Mouse (Mus musculus) neural tube, embryonic 14.5 days (tissue): Measurements from ENCODE around the gene Gm6614. TPM values are rescaled to one million over a fixed set of nuclear protein-coding genes. Genes with fewer than 3 reads are reported as not detected.

Experiments used
- ATAC-seq: fragments of 200-750 bp; cut with Nextera tagmentation; 2 replicates; pipeline ENCODE4 v1.8.0; 2017; ENCODE audit warnings: low read depth, mild to moderate bottlenecking, moderate TSS enrichment, moderate library complexity
- H3K27ac ChIP-seq: fragments of 300-500 bp; sonication (generic); 2 replicates; pipeline ENCODE4 v1.5.1; 2014; ENCODE audit warnings: low read depth, mild to moderate bottlenecking, control low read depth, low read length, moderate library complexity, mixed read lengths
- H3K27me3 ChIP-seq: fragments of 300-500 bp; sonication (generic); 2 replicates; pipeline ENCODE4 v1.6.1; 2014; ENCODE audit warnings: low read length; ENCODE audit not compliant: control insufficient read depth, insufficient read depth
- H3K36me3 ChIP-seq: fragments of 300-500 bp; sonication (generic); 2 replicates; pipeline ENCODE4 v1.6.1; 2014; ENCODE audit warnings: low read length, mixed read lengths; ENCODE audit not compliant: control insufficient read depth, insufficient read depth
- H3K4me1 ChIP-seq: fragments of 300-500 bp; sonication (generic); 2 replicates; pipeline ENCODE4 v1.6.1; 2014; ENCODE audit warnings: low read length; ENCODE audit not compliant: control insufficient read depth, insufficient read depth
- H3K4me2 ChIP-seq: fragments of 300-500 bp; sonication (generic); 2 replicates; pipeline ENCODE4 v1.6.1; 2014; ENCODE audit warnings: mild to moderate bottlenecking, low read depth, low read length, control low read depth
- H3K4me3 ChIP-seq: fragments of 300-500 bp; sonication (generic); 2 replicates; pipeline ENCODE4 v1.5.1; 2014; ENCODE audit warnings: low read depth, low read length, control low read depth, mixed read lengths
- H3K9ac ChIP-seq: fragments of 300-500 bp; sonication (generic); replicated peaks from 2 replicates; pipeline ENCODE4 v1.6.1; 2014; ENCODE audit warnings: low read depth, mild to moderate bottlenecking, control low read depth, low read length, mixed read lengths
- H3K9me3 ChIP-seq: fragments of 300-500 bp; sonication (generic); 2 replicates; pipeline ENCODE4 v1.6.1; 2016; ENCODE audit warnings: low read length; ENCODE audit not compliant: control insufficient read depth
- WGBS: fragments of 180-500 bp; shearing (Covaris S2); extraction: QIAGEN DNeasy Blood & Tissue Kit; methylation state at CpG from one replicate; pipeline ENCODE4 v1.1.7; 2014; 5-methylcytosine and 5-hydroxymethylcytosine counted together
- polyA plus RNA-seq: library from polyadenylated mRNA; unstranded; fragments of >200 nt; fragmentation: Nextera tagmentation; extraction: Ambion mirVana; gene quantifications from 2 replicates; pipeline ENCODE4 v1.2.1, GENCODE M21; 2014

Gene Gm6614
- polyA plus RNA-seq, 1 experiment from 2014 or later: 0.08 TPM

DNA sequence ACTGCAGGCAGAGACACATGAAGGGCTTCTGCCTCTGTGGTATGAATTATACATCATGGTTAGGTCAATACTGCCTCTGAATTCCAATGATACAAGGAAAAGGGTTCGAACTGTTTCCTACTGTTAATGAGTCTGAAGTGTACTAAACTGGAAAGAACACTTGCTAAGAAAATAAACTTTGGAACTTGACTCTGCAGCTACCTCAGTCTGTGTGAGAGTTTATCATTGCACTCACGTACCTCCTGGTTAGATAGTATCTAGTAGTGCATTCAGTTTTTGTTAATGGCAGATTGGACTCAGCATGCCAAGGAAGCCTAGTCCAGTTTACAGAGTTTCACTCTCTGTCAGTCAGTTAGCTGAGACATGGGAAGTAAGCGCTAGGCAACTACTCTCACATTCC, 26.6 kb downstream of the Gm6614 start:
- 84% methylated on average over 3 of the region's 3 CpGs for WGBS
- Histone ChIP-seq H3K27me3 (no peaks in the 10 kb centered on the region), H3K4me2 (no peak overlapping the region), H3K9me3 (no peaks in the 10 kb centered on the region), H3K9ac (no peak overlapping the region), H3K4me3 (no peak overlapping the region), H3K4me1 (no peaks in the 10 kb centered on the region), H3K27ac (no peak overlapping the region), H3K36me3 (no peaks in the 10 kb centered on the region)
- ATAC-seq: no peak

DNA sequence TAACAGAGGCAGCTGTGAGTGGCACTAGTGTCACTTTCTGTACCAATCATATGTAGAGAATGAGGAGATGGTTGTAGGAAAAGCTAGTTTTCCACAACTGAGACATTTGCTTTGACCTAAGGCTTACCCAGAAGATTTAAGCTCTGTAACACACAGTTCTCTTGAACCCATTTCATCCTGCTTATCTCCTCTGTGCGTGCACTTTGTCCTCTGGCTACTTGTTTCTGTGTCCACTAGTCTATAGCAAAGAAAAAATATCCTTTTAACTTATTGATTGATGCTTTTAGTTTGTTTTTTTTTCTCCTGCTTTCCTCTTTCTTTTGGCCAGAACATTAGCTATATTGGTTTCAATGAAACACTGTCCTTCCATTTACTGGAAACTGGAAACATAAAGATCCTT, 48.8 kb downstream of the Gm6614 start:
- no peak for ATAC-seq
- no peak overlapping the region for H3K4me2 ChIP-seq
- H3K27ac ChIP-seq: no peak overlapping the region
- 86% methylated on average over 1 of the region's 1 CpGs for WGBS
- no peaks in the 10 kb centered on the region for H3K36me3 ChIP-seq
- H3K9ac ChIP-seq: no peak overlapping the region
- no peak overlapping the region for H3K4me3 ChIP-seq
- H3K4me1 ChIP-seq: no peaks in the 10 kb centered on the region
- H3K27me3 ChIP-seq: no peaks in the 10 kb centered on the region
- H3K9me3 ChIP-seq: no peaks in the 10 kb centered on the region

GRCm38 (mm10) chr6:141961861-141962260, 49.4 kb downstream of the Gm6614 start:
- Histone ChIP-seq H3K4me2 (no peak overlapping the region), H3K4me1 (no peaks in the 10 kb centered on the region), H3K36me3 (no peaks in the 10 kb centered on the region), H3K27ac (no peak overlapping the region), H3K27me3 (no peaks in the 10 kb centered on the region), H3K9ac (no peak overlapping the region), H3K9me3 (no peaks in the 10 kb centered on the region), H3K4me3 (no peak overlapping the region)
- WGBS: 96% methylated on average over 3 of the region's 3 CpGs
- ATAC-seq: no peak

DNA sequence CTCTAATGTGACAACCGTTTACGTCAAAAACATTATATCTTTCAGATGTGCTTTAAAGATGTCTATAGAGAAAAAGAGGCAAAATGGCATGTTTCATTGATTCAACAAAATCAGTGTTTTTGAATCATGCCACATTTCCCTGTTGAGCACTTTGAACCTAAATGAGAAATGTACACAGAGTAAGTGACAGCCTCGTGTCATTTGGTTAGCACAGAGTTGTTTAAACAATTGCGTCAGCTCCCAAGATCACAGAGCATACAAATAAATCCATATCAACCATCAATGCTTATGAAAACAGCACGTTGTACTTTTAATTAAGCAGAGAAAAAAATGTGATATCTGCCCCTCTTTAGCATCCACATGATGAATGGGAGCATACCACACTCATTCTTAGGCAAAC, 50.7 kb downstream of the Gm6614 start:
- 84% methylated on average over 5 of the region's 5 CpGs for WGBS
- ATAC-seq: no peak
- H3K4me2 ChIP-seq: no peak overlapping the region
- no peak overlapping the region for H3K4me3 ChIP-seq
- H3K9me3 ChIP-seq: no peaks in the 10 kb centered on the region
- no peak overlapping the region for H3K27ac ChIP-seq
- H3K4me1 ChIP-seq: no peaks in the 10 kb centered on the region
- no peaks in the 10 kb centered on the region for H3K36me3 ChIP-seq
- H3K9ac ChIP-seq: no peak overlapping the region
- no peaks in the 10 kb centered on the region for H3K27me3 ChIP-seq

GRCm38 (mm10) chr6:141946862-141947261, 64.4 kb downstream of the Gm6614 start, which contains the start of gene Slco1a1:
Gene Slco1a1 (minus strand): TSS chr6:141946962.
- no peak for ATAC-seq
- Histone ChIP-seq H3K4me3 (no peak within 1 kb of the TSS), H3K36me3 (no peaks in the 10 kb centered on the region), H3K4me1 (no peaks in the 10 kb centered on the region), H3K9me3 (no peaks in the 10 kb centered on the region), H3K9ac (no peak within 1 kb of the TSS), H3K27me3 (no peaks in the 10 kb centered on the region), H3K4me2 (no peak within 1 kb of the TSS), H3K27ac (no peak within 1 kb of the TSS)

GRCm38 (mm10) chr6:141940451-141940850, 70.8 kb downstream of the Gm6614 start:
- no peaks in the 10 kb centered on the region for H3K36me3 ChIP-seq
- H3K27me3 ChIP-seq: no peaks in the 10 kb centered on the region
- 91% methylated on average over 1 of the region's 1 CpGs for WGBS
- no peak overlapping the region for H3K9ac ChIP-seq
- ATAC-seq: no peak
- H3K27ac ChIP-seq: no peak overlapping the region
- no peak overlapping the region for H3K4me3 ChIP-seq
- no peak overlapping the region for H3K4me2 ChIP-seq
- no peaks in the 10 kb centered on the region for H3K9me3 ChIP-seq
- no peaks in the 10 kb centered on the region for H3K4me1 ChIP-seq

Other genes starting within 250 kb of the Gm6614 start
- not detected in 2 replicates for gene Gm5724, start 237.6 kb downstream of the Gm6614 start, polyA plus RNA-seq
- gene Slco1a4, start 155.2 kb downstream of the Gm6614 start, polyA plus RNA-seq: 0.19 TPM in 1 of 2 replicates, not detected in the other
- gene Slco1a1, start 64.5 kb downstream of the Gm6614 start, polyA plus RNA-seq: not detected in 2 replicates
- not detected in 2 replicates for gene Slco1a6, start 197.1 kb upstream of the Gm6614 start, polyA plus RNA-seq